Mouse (Mus musculus) frontal cortex, postnatal 25 days (tissue): ENCODE measurements around the gene Cacng4.

Experiments used
- DNase-seq, 2 experiments: peaks; one replicate each; pipeline ENCODE4 v3.0.0; 2022; ENCODE audit warnings: low spot score in 2 of 2

The Cacng4 gene

DNA sequence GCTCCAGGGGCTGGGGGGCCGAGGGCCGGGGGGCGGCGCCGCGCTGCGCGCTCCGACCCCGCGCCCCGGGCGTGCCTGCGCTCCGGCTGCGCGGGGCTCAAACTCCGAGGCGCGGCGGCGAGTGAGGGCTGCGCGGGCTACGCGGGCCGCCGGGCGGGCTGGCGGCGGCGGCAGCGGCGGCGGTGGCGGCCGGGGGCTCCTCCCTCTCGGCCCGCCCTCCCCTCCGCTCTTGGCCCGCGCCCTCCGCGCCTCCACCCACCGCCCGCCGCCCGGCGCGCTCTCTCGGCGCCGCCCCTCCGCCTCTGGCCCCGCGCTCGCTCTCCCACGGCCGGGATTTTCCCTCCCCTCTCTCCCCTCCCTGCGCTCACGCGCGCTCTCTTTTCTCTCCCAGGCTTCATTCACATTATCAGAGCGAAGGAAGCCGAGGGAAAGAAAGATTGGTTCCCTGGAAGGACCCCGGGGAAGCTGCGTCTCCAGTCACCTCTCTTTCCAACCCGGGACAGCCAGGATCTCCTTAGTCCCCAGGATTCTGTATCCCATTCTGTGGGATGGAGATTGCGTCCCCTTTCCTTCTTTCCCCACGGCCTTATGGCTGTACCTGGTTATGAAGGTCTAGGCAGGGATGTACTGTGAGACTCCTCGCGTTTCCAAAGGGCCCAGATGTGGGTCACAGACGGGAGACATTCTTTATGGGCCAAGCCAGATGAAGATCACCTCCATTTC is at the start of gene Cacng4:
TSS of gene Cacng4 (minus strand) at position 11 of the 723 bp plus-strand sequence.
- DNase-seq: no peak

DNA sequence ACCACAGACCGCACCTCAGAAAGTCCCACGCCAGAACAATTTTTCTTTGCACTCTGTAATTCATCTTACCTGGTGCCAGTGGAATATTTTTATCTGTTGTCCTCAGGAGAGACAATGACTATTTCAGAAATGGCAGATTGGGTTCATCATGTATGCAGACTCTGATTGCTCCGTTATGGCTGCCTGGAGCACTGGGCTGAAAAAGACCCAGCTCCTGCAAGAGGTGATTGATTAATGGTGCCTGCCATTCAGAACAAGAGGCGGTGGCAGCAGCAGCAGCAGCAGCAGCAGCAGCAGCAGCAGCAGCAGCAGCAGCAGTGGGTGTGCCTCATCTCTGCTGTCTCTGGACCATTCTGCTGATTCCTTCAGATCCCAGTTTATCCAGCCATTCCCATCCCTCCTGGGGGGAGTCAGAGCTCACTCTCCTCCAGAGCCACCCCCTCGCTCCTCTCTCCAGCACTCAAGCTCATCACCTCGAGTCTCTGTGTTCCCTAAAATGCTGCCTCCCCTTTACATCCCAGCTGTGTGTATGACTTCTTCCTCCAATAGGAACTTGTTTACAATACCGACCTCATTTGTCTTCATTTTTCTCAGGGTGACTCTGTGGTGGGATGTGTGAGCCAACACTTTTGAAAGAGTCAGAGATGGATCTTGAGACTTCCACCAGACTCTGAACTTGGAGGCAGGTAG is 39.1 kb upstream of the Cacng4 start:
- no peak for DNase-seq

DNA sequence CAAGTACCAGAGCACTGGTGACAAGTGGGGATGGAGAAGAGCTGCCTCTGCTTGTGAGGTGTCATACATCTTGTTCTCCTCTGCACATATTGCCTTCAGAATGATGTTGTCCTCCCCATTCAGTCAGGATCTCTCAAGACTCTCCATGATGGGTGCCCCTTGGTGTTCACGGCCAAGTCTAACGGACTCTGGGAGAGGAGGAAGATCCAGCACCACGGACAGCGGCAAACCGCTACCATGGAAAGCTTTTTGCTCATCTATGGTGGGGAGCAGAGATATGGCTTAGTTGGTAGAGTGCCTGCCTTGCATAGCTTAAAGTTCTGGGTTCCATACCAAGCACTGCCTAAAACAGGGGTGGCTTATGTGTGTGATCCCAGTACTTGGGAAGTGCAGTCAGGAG is 22.8 kb upstream of the Cacng4 start:
- no peak for DNase-seq

DNA sequence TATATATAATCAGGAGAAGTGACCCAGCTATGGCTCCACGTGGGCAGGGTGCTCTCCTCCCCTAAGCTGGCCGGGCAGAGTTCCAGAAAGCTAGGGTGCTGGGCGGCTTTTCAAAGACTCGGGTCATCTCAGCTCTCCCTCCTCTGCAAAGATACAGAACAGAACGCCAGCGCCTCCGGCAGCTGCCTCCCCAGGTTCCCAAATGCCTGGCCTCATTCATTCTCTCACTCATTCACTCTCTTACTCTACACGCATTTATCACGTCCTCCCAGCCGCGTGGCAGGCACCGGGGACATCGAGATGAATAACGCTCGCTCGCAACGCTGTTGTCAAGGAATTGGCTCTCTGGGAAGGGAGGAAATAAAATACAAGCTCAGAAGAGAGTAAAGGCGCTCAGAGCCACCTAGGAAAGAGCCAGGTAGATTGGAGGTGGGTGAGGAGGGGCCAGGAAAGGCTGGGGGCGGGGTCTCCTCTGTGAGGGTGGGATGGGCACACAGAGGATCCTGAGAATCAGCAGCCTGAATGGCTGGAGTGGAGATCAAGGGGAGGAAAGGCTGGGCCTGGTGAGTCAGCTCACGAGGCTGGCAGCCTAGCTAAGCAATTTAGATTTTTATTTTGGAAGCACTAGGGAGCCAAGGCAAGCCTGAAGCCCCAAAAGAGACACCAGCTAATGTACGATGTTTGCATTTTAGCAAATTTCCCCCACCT is 18.7 kb upstream of the Cacng4 start:
- no peak for DNase-seq

DNA sequence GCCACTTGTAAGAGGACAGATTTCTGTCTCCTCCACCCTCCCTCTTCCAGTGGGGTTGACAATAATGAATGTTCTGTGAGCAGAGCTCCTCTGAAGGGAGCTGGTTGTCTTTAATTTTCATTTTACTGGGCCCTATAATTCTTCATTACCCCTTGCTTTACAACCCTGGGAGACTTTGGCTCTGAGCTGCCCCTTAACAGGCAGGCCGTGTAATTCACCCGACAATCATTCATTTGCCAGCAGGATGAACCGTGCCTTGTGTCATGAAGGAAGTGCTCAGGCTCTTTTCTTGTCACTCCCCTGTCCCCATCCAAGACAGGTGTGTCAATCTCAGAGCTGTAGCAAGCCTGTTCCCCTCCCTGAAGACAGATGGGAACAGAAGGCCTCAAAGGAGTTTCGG is 18.1 kb upstream of the Cacng4 start:
- DNase-seq: no peak

DNA sequence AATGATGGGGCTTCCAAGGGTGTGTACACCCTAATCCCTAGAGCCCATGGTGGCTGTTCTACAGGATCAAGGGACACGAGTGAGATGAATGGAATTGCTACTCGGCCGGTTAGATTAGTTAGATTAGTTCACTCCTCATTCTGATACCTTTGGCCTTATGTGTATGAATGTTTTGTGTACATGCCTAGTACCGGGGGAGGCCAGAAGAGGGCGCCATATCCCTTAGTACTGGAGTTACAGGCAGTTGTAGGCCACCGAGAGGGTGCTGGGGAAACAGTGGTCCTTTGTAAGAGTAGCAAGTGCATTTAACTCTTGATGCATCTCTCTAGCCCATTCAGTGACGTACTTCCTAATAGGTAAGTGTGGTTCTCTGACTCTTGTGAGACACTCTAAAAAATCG is 14.2 kb upstream of the Cacng4 start:
- DNase-seq: no peak

DNA sequence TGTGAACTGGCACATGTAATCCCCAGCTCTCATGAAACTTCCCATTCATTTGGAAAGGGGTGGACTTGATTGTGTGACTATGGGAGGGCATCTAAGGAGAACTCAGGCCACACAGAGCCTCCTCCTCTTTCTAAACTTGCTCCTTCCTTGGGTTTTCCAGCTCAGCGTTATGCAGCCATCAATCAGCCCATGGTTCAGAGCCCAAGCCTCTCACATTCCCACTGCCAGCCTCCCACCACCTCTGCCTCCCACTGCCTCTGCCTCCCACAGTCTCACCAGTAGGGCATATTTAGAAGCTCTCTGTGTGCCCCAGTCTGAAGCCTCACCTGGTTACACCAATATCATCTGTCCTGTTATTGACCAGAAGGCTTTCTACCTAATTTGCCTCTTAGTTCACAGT is 11.7 kb upstream of the Cacng4 start:
- DNase-seq: no peak

DNA sequence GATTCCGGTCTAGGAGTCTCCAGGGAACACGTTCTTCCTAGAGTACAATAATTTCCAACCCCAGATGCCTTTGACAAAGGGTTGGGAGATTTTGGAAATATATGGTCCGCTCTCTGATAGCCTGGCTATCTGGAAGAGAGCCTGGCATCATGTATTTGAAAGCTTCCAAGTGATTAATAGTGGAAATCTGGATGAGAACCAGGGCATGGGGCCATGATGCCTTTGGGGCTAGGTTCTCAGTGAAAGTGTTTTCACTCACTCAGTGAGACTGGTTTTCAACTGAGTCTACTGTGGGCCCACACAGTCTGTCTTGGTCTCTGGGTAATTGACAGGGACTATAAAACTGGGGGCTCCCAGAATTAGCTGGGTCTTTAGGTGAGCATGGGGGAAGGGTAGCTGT is 7.6 kb upstream of the Cacng4 start:
- no peak for DNase-seq

DNA sequence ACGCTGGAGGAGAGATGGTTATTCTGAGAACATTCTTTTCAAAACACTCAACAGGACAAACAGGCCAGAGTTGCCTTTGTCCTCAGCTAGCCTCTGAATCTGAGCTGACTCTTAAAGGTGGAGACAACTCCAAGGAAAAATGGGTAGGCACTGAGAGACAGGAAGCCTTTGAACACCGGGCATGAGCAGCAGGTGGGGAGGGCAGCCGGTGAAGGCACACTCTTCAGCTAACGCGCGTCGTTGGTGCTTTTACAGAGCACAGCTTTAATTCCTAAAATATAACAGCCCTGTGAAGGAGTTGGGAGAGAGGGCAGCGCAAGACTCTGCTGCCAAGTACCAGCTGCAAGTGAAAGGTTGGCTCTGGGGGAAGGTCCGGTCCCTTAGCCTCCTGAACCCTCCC is 5.0 kb upstream of the Cacng4 start:
- no peak for DNase-seq

DNA sequence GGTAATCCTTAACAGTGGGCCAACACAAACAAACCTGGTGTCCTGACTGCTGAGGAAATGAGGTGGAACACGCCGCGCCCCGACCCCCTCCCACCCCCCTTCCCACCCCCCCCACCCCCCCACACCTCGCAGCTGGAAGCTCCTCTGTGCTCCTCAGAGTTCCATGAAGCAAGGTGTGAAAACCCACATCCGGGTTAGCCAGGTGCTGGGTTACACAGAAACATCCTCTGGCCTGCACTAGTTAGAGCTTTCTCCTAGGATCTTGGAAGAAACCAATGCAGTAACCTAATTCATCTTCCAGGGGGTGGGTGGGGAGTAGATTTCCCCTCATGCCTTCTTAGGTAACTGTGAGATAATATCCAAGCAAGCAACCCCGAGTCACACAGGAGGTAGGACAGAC is 2.0 kb upstream of the Cacng4 start:
- DNase-seq: no peak

DNA sequence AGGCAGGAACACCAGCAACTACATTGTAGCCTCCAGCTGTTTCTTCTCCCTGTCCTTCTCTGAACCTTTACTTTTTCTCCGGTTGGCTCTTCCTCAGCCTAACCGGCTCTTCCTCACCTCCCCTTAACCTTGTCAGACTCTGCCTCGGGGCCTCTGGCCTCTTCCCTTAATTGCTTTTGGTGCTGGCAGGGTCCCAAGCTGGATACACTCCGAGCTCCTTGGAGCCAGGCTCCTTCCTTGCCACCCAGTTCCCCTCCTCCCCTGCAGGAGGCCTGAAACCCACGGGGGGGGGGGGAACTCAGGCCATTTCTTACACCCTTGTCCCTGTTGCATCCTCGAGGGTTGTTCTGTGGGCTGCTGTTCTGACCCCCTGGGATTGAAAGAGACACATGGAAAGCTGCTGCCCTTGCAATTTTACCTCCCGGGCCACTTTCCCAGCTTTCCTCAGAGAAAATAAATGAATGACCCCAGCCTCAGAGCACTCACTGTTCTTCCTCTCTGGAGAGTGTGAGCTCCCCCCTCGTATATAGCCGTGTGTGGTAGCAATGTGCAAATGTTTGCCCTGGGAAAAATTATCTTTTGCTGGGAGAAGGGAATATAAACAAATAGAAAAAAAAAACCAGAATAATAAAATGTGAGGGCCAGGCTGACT is 1.2 kb upstream of the Cacng4 start:
- DNase-seq: no peak

DNA sequence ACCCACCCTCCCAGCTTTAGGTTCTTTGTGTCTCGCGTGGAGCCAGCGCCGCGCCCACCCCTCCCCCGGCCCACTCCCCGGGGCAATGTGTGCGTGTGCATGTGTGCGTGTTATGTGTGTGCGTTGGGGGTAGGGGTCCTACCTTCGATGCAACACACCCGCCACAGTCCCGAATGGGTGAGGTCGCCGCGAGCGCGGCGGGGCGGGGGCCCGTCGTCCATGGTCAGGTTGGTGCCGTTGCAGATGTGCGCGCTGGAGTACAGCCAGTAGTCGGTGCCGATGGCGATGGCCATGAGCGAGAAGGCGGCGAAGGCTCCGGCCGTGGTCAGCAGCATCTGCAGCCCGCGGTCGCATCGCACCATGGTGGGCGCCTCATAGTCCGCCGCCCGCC is 259 bp downstream of the Cacng4 start:
- no peak for DNase-seq

DNA sequence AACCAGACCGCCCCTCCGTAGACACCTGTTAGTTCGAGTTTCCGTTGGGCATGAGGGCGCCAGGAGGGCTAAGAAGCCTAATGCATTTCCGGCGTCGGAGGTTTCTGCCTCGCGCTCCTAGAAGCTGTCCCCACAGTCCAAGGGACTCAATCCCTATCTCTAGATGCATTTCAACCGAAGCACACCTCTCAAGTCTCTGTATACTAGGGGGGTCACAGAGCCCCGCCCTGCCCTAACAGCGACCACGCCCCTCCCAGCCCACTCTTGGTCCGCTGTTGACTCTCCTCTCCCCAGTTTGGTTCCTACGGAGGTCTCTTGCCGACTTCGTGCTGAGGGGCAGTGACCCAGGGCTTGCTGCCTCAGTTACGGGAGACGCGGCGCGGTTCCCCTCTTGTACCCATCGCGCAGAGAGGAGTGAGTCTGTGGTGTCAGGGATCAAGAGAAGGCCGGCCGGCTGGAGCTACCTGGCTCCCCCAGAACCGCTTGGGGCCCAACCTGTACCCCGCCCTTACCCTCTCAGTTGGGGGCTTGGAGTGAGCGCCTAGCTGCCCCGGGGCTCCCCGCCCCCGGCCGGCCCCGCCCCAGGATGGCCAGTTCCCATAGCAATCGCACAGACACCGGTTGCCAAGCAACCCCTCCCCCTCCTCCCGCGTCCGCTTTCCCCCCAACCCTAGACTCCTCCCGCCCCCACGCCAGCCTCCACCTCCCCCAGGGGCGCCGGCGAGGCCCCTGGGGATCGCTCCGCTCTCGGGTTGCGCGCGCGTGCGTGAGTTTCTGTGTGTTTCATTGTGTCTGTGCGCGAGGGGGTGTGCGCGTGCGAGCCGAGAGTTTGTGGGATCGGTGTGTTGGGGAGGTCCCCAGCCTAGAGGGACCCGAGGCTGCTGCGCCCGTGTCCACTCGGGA is 906 bp downstream of the Cacng4 start:
- no peak for DNase-seq

DNA sequence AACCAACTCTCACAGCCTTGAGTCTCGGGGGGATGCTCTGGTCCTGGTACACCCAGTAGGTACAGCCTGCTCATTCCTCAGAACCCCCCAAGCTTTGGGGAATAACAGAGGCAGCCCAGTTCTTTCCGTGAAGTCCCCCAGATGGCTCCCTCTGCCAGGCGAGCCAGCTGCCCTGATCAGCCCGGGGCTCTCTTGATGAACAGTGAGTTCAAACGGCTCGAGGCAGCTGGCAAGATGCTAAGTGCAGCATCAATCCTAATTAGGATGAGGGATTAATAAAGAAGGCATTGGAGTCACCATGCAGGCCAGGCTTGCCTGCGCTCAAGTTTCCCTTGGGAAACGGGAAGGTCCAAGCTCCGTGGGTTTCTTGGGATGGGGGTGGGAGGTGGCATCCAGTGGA is 2.2 kb downstream of the Cacng4 start:
- DNase-seq: no peak

DNA sequence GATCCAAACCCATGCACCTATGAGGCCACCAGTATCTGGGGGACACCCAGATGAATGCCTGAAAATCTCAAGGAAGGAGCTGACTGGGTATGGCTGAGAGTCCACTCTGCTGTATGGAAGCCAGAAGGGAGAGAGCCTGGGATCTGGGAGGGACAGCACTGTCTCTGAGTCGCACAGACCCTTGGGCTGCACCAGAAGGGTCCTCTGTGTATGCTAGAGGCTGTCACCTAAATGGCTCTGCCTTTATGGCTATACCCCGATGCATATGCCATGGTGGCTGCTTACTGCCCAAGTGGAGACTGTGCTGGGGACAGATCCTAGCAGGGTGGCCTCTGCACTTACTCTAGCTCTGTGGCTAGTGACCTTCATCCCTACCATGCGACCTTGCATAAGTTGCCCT is 8.6 kb downstream of the Cacng4 start:
- DNase-seq: no peak

DNA sequence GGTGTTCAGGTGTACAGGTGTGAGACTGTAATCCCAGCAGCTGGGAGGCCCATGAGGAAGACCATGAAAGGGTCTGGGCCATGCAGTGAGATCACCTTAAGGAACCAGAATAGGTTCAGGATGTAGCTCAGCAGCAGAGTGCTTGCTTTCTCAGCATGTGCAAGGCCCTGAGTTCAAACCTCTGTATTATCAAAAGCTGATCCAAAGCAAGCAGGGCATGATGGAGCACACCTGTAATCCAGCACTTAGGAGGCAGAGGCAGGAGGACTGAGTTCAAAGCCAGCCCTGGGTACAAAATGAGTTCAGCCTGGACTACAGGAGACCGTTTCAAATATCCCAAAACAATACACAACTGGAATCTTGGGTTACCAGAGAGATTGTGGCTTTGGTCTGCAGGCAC is 9.1 kb downstream of the Cacng4 start:
- DNase-seq: no peak

DNA sequence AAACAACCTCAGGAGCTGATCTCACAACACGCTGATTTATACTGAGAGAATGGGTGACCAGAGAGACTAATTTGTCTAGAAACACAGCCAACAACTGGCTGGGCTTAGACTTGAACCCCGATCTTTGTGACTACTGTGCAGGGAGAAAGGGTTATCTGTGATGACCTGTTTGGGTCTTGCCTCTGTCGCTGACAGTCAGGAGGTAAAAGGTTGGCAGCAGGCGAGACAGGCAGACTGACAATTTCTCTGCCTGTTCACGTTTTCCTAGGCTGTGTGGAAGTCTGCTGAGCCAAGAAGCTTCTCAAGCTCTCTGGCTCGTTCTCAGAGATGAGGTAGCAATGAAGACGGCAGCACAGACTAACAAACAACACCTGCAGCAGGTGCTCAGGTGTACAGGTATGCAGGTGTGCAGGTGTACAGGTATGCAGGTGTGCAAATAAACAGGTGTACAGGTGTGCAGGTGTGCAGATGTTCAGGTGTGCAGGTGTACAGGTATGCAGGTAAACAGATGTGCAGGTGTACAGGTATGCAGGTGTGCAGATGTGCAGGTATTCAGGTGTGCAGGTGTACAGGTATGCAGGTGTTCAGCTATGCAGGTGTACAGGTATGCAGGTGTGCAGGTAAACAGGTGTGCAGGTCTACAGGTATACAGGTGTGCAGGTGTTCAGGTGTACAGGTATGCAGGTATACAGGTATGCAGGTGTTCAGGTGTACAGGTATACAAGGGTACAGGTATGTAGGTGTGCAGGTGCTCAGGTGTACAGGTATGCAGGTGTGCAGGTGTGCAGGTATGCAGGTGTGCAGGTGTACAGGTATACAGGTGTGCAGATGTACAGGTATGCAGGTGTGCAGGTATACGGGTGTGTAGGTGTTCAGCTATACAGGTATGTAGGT is 10.2 kb downstream of the Cacng4 start:
- DNase-seq: no peak

DNA sequence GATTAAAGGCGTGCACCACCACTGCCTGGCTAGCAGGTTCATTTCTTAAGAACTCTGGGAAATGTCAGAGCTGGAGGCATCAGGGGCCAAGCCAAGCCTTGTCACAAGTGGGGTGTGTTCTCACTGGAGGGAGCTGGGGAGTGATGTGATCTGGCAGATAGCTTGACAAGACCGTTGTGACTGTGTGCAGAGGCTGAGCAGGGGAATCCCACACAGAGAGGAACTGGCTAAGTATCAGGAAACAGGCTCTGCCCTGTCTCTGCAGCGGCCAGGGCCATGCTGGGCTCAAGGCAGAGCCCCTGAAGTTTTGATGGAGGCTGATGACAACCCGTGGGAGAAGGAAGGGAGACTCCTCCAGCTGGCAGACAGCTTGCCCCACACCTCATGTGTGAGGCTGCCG is 11.8 kb downstream of the Cacng4 start:
- DNase-seq: no peak

DNA sequence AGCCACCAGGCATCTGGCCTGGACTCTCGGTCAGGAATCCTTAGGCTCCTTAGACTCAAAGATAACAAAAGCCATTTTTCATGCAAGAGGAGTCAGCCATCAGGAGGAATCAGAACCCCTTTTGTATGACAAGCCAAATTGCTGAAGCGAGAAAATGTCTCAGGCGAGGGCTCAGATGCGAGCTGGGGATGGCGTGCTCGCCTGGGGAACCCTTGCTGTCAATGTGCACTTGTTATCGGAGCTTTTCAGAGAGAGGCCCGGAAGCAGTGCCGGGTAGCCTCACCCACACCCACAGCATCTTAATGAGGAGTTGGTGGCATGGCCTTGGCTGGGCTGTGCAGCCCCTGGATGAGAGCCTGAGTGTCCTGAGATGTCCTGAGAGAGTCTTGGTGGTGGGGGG is 15.5 kb downstream of the Cacng4 start:
- DNase-seq: no peak

DNA sequence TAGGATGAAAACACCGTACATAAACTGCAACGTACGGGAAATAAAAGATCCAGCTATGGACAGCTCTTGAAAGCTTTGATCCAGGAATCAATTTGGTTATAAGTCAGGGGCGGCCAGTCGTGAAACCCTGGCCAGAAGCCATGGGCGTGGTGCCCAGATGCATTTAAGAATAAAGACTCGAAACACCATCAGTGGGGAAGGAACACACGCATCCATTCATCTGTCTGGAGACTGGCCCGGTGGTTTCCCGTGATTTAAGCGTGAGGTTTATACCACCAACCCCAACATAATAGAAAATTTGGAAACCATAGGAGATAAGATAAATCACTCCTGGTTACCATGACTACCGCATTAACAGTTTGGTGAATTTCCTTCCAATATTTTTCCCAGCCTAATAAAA is 16.9 kb downstream of the Cacng4 start:
- DNase-seq: no peak

DNA sequence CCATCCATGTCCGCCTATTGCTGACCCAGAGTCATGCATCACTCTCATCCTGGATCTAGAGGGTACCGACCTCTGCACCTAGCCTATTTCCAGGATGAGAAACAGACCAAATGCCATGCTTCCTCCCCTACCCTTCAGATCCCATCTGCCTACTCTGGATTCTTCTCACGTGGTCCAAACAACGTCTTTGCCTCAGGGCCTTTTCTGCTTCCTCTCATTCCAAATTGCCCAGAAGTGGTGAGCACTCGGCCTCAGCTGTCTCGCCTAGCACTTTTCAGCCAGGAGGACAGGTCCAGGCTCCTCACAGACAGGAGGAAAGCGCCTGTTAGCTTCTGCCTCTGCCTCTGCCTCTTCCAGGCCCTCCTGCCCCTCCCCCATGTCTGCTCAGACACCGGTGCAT is 21.0 kb downstream of the Cacng4 start:
- no peak for DNase-seq
